Mouse (Mus musculus): Measurements from ENCODE around the gene Cyp2e1. TPM values are rescaled to one million over a fixed set of nuclear protein-coding genes. Genes with fewer than 3 reads are reported as not detected.
"Not testable (repeated sequence)": the region's sequence is repeated elsewhere in the genome, so short reads cannot be mapped to it uniquely, and the experiment has no call there.

The Cyp2e1 gene
- polyA plus RNA-seq, 1 experiment from 2014 or later, result not detected

DNA sequence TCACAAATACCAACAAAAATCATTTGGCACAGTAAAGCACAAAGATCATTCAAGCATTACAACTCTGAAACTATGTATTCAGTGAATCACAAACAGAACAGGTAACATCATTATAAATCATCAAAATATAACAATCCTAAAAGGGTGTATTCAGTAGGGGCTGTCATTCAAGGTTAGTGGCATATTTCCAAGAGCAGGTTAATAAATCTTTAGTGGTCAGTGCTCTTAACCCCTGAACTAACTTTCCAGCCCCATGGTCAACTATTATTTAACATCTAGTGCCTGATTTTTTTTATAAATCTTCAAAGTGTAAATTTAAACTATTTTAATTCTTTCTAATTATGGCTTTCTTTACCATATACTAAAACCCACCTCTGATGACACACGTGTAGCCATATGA lies 1.9 kb downstream of the Cyp2e1 start:
- H3K9ac ChIP-seq; H3K9me3 ChIP-seq (replicated peaks); H3K4me2 ChIP-seq; H3K27ac ChIP-seq; H3K27me3 ChIP-seq; H3K4me3 ChIP-seq; ATAC-seq (replicated peaks; ENCODE audit: insufficient number of reproducible peaks, insufficient read depth, low FRiP score, low read depth); H3K36me3 ChIP-seq; H3K4me1 ChIP-seq (replicated peaks): not testable (repeated sequence)
- 55% methylated on average over 1 of the region's 1 CpGs for WGBS

DNA sequence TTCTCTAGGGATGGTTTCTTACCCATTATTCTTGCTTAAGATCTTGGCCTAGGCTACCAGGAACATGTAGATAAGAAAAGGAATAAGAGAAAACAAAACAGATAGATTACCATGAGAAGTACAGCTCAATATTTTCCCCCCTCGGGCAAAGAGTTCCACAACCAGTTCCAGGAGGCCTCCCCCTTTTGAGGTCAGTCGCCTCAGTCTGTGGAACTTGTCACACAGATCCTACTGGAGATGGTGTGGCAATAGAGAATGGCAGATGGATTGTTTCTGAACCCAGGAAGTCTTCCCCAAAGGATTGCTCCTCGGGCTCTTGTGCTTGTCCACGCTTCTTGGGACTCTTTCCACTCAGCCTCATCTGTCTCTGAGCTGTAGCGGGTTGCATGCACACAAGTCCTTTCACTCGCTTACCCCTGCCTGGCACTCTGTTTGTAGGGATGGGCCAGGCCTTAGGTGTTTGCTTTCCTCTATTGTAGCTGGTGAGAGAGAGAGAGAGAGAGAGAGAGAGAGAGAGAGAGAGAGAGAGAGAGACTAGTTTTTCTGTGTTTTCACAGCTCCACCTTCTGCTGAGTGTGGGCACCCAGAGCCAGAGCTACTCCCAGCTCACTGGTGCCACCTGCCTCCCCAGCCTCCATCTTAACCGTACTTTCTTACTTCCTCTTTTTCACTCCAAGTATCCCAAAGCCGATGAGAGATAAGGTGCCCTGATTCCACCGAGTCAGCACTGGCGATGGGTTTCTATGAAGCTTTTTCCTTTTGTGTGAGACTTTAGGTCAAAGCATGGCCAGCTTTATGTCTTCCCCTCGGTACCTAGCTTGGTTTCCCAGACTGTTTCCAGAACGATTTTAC lies 2.6 kb downstream of the Cyp2e1 start:
- Histone ChIP-seq H3K4me1 (replicated peaks) (no peaks in the 10 kb centered on the region), H3K9ac (no peak overlapping the region), H3K4me3 (no peak overlapping the region), H3K9me3 (replicated peaks) (no peaks in the 10 kb centered on the region), H3K27ac (no peak overlapping the region), H3K27me3 (no peaks in the 10 kb centered on the region), H3K4me2 (no peak overlapping the region), H3K36me3 (no peaks in the 10 kb centered on the region)
- ATAC-seq (replicated peaks; ENCODE audit: insufficient number of reproducible peaks, insufficient read depth, low FRiP score, low read depth), result no peak
- WGBS, result 57% methylated on average over 12 of the region's 12 CpGs

DNA sequence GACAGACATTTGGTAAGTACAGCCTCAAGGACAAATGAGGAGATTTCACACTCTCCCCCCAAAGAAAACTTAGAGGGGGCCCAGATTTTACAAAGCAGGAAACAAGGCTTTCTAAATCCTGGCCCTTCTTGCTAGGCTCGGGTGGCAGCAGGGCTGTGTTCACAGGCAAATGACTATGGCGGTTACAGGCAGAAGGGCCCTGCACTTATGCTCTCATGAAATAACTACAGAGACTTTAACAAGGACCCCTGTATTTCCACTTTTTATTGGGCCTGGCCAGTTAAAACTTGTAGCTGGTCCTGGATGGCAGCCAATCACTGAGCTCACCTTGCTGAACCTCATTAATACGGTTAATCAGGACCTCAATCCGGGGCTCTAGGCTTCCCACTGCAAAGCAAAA lies 17.0 kb downstream of the Cyp2e1 start:
- Histone ChIP-seq H3K9me3 (replicated peaks) (no peaks in the 10 kb centered on the region), H3K4me2 (no peak overlapping the region), H3K27ac (no peak overlapping the region), H3K4me1 (replicated peaks) (no peaks in the 10 kb centered on the region), H3K27me3 (no peaks in the 10 kb centered on the region), H3K36me3 (no peaks in the 10 kb centered on the region), H3K9ac (no peak overlapping the region), H3K4me3 (no peak overlapping the region)
- ATAC-seq (replicated peaks; ENCODE audit: insufficient number of reproducible peaks, insufficient read depth, low FRiP score, low read depth), result no peak
- WGBS, result 80% methylated on average over 4 of the region's 4 CpGs

- Histone ChIP-seq H3K4me2 (no peak within 1 kb of the TSS), H3K4me1 (replicated peaks) (no peaks in the 10 kb centered on the region), H3K27me3 (no peaks in the 10 kb centered on the region), H3K4me3 (no peak within 1 kb of the TSS), H3K36me3 (no peaks in the 10 kb centered on the region), H3K27ac (no peak within 1 kb of the TSS), H3K9ac (no peak within 1 kb of the TSS), H3K9me3 (replicated peaks) (no peaks in the 10 kb centered on the region)
- ATAC-seq (replicated peaks; ENCODE audit: insufficient number of reproducible peaks, insufficient read depth, low FRiP score, low read depth), result no peak
- WGBS, result 72% methylated on average over 33 of the region's 33 CpGs
Observed at GRCm38 (mm10) chr7:140787406-140788052, 24.0 kb downstream of the Cyp2e1 start, which contains the start of gene Syce1. Syce1 (minus strand) TSS chr7:140787852.

DNA sequence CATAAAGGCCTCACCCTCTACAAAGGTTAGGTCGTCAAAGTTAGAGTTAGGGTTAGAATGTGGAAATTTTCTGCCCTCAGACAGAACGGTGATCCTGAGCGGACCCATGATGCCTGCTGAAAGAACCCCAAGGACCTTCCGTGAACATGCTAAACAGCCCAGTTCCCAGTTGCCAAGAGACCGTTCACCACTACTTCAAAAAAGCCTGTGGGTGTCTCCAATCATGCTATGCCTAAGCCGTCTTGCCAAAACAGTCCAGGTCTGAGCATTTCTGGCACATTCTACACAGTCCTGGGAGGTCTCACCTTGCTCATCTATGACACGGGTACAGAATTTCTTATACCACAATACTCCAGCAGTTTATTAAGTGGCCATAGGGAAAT lies 24.5 kb downstream of the Cyp2e1 start:
- H3K9me3 ChIP-seq (replicated peaks), result no peaks in the 10 kb centered on the region
- H3K9ac ChIP-seq, result no peak overlapping the region
- WGBS, result 77% methylated on average over 7 of the region's 7 CpGs
- no peak for ATAC-seq (replicated peaks; ENCODE audit: insufficient number of reproducible peaks, insufficient read depth, low FRiP score, low read depth)
- no peak overlapping the region for H3K27ac ChIP-seq
- no peaks in the 10 kb centered on the region for H3K27me3 ChIP-seq
- no peaks in the 10 kb centered on the region for H3K4me1 ChIP-seq (replicated peaks)
- no peak overlapping the region for H3K4me3 ChIP-seq
- H3K36me3 ChIP-seq, result no peaks in the 10 kb centered on the region
- no peak overlapping the region for H3K4me2 ChIP-seq

- no peak for ATAC-seq (replicated peaks; ENCODE audit: insufficient number of reproducible peaks, insufficient read depth, low FRiP score, low read depth)
- no peaks in the 10 kb centered on the region for H3K36me3 ChIP-seq
- no peaks in the 10 kb centered on the region for H3K9me3 ChIP-seq (replicated peaks)
- H3K27ac ChIP-seq, result no peak overlapping the region
- 52% methylated on average over 4 of the region's 4 CpGs for WGBS
- no peak overlapping the region for H3K4me3 ChIP-seq
- no peak overlapping the region for H3K9ac ChIP-seq
- H3K27me3 ChIP-seq, result no peaks in the 10 kb centered on the region
- H3K4me1 ChIP-seq (replicated peaks), result no peaks in the 10 kb centered on the region
- H3K4me2 ChIP-seq, result no peak overlapping the region
Observed at GRCm38 (mm10) chr7:140793541-140793940, 30.0 kb downstream of the Cyp2e1 start.

GRCm38 (mm10) chr7:140797619-140798018 lies 34.1 kb downstream of the Cyp2e1 start:
- H3K4me3 ChIP-seq, result no peak overlapping the region
- H3K9ac ChIP-seq, result no peak overlapping the region
- no peaks in the 10 kb centered on the region for H3K36me3 ChIP-seq
- H3K4me1 ChIP-seq (replicated peaks), result no peaks in the 10 kb centered on the region
- no peak overlapping the region for H3K4me2 ChIP-seq
- no peak overlapping the region for H3K27ac ChIP-seq
- WGBS, result 80% methylated on average over 3 of the region's 3 CpGs
- no peaks in the 10 kb centered on the region for H3K27me3 ChIP-seq
- no peaks in the 10 kb centered on the region for H3K9me3 ChIP-seq (replicated peaks)
- ATAC-seq (replicated peaks; ENCODE audit: insufficient number of reproducible peaks, insufficient read depth, low FRiP score, low read depth), result no peak

GRCm38 (mm10) chr7:140798212-140798611 lies 34.7 kb downstream of the Cyp2e1 start:
- ATAC-seq (replicated peaks; ENCODE audit: insufficient number of reproducible peaks, insufficient read depth, low FRiP score, low read depth), result no peak
- WGBS, result 58% methylated on average over 2 of the region's 2 CpGs
- H3K27me3 ChIP-seq, result no peaks in the 10 kb centered on the region
- H3K27ac ChIP-seq, result no peak overlapping the region
- no peak overlapping the region for H3K4me3 ChIP-seq
- no peaks in the 10 kb centered on the region for H3K36me3 ChIP-seq
- H3K4me1 ChIP-seq (replicated peaks), result no peaks in the 10 kb centered on the region
- no peaks in the 10 kb centered on the region for H3K9me3 ChIP-seq (replicated peaks)
- H3K4me2 ChIP-seq, result no peak overlapping the region
- no peak overlapping the region for H3K9ac ChIP-seq

GRCm38 (mm10) chr7:140802629-140803028 lies 39.1 kb downstream of the Cyp2e1 start:
- ATAC-seq (replicated peaks; ENCODE audit: insufficient number of reproducible peaks, insufficient read depth, low FRiP score, low read depth), result no peak

DNA sequence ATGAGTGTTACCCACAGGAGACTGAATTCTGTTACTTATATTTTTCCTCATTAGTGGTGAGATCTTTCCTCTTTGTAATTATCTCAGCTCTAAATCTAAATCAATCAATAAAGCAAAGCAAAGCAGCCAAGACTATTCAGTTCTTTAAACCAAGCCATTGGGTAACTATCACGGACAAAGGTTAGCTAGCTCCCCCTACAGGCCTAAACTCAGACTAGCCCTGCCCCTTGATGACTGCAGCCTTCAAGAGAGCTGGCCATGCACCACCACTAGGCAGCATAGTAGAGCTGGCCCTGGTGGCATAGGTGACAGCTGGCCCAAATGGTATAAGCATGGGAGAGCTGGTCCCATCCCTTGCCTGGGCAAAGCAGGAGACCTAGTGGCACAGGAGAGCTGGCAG lies 42.2 kb downstream of the Cyp2e1 start:
- Histone ChIP-seq H3K9ac (no peak overlapping the region), H3K36me3 (no peaks in the 10 kb centered on the region), H3K4me2 (no peak overlapping the region), H3K27me3 (no peaks in the 10 kb centered on the region), H3K4me1 (replicated peaks) (no peaks in the 10 kb centered on the region), H3K9me3 (replicated peaks) (no peaks in the 10 kb centered on the region), H3K27ac (no peak overlapping the region), H3K4me3 (no peak overlapping the region)
- no peak for ATAC-seq (replicated peaks; ENCODE audit: insufficient number of reproducible peaks, insufficient read depth, low FRiP score, low read depth)
- WGBS, result 31% methylated on average over 1 of the region's 1 CpGs

More at GRCm38 (mm10) chr7:140802629-140803028, 39.1 kb downstream of the Cyp2e1 start:
- Histone ChIP-seq H3K27ac (no peak overlapping the region), H3K27me3 (no peaks in the 10 kb centered on the region), H3K4me1 (replicated peaks) (no peaks in the 10 kb centered on the region), H3K4me2 (no peak overlapping the region), H3K4me3 (no peak overlapping the region), H3K9me3 (replicated peaks) (no peaks in the 10 kb centered on the region), H3K9ac (no peak overlapping the region), H3K36me3 (no peaks in the 10 kb centered on the region)
- 61% methylated on average over 6 of the region's 6 CpGs for WGBS

- no peak overlapping the region for H3K4me2 ChIP-seq
- no peak overlapping the region for H3K9ac ChIP-seq
- no peak overlapping the region for H3K4me3 ChIP-seq
- no peaks in the 10 kb centered on the region for H3K4me1 ChIP-seq (replicated peaks)
- no peak overlapping the region for H3K27ac ChIP-seq
- no peaks in the 10 kb centered on the region for H3K9me3 ChIP-seq (replicated peaks)
- 86% methylated on average over 6 of the region's 6 CpGs for WGBS
- H3K27me3 ChIP-seq, result no peaks in the 10 kb centered on the region
- ATAC-seq (replicated peaks; ENCODE audit: insufficient number of reproducible peaks, insufficient read depth, low FRiP score, low read depth), result no peak
- no peaks in the 10 kb centered on the region for H3K36me3 ChIP-seq
Observed at GRCm38 (mm10) chr7:140810496-140810895, 47.0 kb downstream of the Cyp2e1 start.

GRCm38 (mm10) chr7:140811714-140812113 lies 48.2 kb downstream of the Cyp2e1 start:
- H3K27ac ChIP-seq, result no peak overlapping the region
- no peaks in the 10 kb centered on the region for H3K36me3 ChIP-seq
- H3K4me3 ChIP-seq, result no peak overlapping the region
- no peak overlapping the region for H3K9ac ChIP-seq
- H3K4me2 ChIP-seq, result no peak overlapping the region
- no peaks in the 10 kb centered on the region for H3K9me3 ChIP-seq (replicated peaks)
- no peaks in the 10 kb centered on the region for H3K4me1 ChIP-seq (replicated peaks)
- no peak for ATAC-seq (replicated peaks; ENCODE audit: insufficient number of reproducible peaks, insufficient read depth, low FRiP score, low read depth)
- WGBS, result 82% methylated on average over 13 of the region's 13 CpGs
- H3K27me3 ChIP-seq, result no peaks in the 10 kb centered on the region
